9 mouse cellular contexts compared by ENCODE assay signal in genomic region chr2:4232761-4233322, GRCm38 (mm10).
DNase-seq lines count a peak whose midpoint lies in the region; ATAC-seq and TF ChIP-seq lines count a peak whose summit lies in the region.
"Had no signal": no experiment of that assay in that cellular context is flagged by ENCODE, and none has a peak within 500 bp of the region (broad histone marks: within the 10 kb centered on the region; RNA-seq: fewer than 3 reads in every experiment).

No protein-coding gene starts in this region.

- no peak for TF ChIP-seq CTCF in lung, postnatal 0 days (IDR thresholded peaks at IDR 0.05)

- DNase-seq in cerebellum, postnatal 10 days: peak; percentile 47 to 48
- no peak for DNase-seq in cerebellum, postnatal 36 days
- peak; percentile 25 for DNase-seq in lung, postnatal 0 days (ENCODE audit: low spot score)
- no peak for DNase-seq in lung, postnatal 4 days
- no peak for DNase-seq in spleen, adult 18-20 months
- no peak for DNase-seq in cerebellum, adult 8-10 months
- DNase-seq: liver, embryonic 13.5 days had no signal

- H3K4me1 ChIP-seq in lung, postnatal 0 days (ENCODE audit: insufficient read depth, low read depth, low read length): peaks cover 8% of the 10 kb centered on the region; the same call in 1 of the 2 replicates
- 0 out of 2 replicates have a peak, but pooled peaks cover 8% of the 10 kb centered on the region for H3K4me1 ChIP-seq in intestine, embryonic 16.5 days (ENCODE audit: control insufficient read depth, insufficient read depth, low read length)
- H3K4me1 ChIP-seq in stomach, embryonic 15.5 days: 0 out of 2 replicates have a peak, but pooled peaks cover 7% of the 10 kb centered on the region

- no peak for TF ChIP-seq EP300 in lung, postnatal 0 days (IDR thresholded peaks at IDR 0.05)

- H3K4me3 ChIP-seq in lung, postnatal 0 days (ENCODE audit: low read depth, low read length): no peak overlapping the region
- no peak overlapping the region for H3K4me3 ChIP-seq in intestine, embryonic 16.5 days (ENCODE audit: low read length)
- H3K4me3 ChIP-seq in stomach, embryonic 15.5 days (replicated peaks): no peak overlapping the region
- H3K4me3 ChIP-seq: liver, embryonic 13.5 days had no signal

- WGBS in lung, postnatal 0 days: 18% methylated on average over 10 of the region's 10 CpGs
- 35% methylated on average over 10 of the region's 10 CpGs for WGBS in intestine, embryonic 16.5 days
- 24% methylated on average over 10 of the region's 10 CpGs for whole genome bisulfite sequencing in stomach, embryonic 15.5 days

- no peaks in the 10 kb centered on the region for H3K9me3 ChIP-seq in lung, postnatal 0 days (ENCODE audit: low read length)
- no peaks in the 10 kb centered on the region for H3K9me3 ChIP-seq in intestine, embryonic 16.5 days (ENCODE audit: control insufficient read depth, low read length)
- H3K9me3 ChIP-seq in stomach, embryonic 15.5 days: no peaks in the 10 kb centered on the region
- H3K9me3 ChIP-seq: liver, embryonic 13.5 days had no signal

- ATAC-seq in lung, postnatal 0 days: peak; percentile 35; the same call in 1 of the 2 replicates
- ATAC-seq in intestine, embryonic 16.5 days: no peak
- no peak for ATAC-seq in stomach, embryonic 15.5 days (ENCODE audit: insufficient read depth, low FRiP score, low read depth)

- H3K27ac ChIP-seq in lung, postnatal 0 days (ENCODE audit: low read length): no peak overlapping the region
- H3K27ac ChIP-seq in intestine, embryonic 16.5 days (ENCODE audit: low read length): no peak overlapping the region
- H3K27ac ChIP-seq in stomach, embryonic 15.5 days: no peak overlapping the region
- H3K27ac ChIP-seq: liver, embryonic 13.5 days had no signal

- peak overlapping the region; percentile 9; the same call in 1 of the 2 replicates for H3K4me2 ChIP-seq in lung, postnatal 0 days (replicated peaks; ENCODE audit: low read depth, low read length)
- H3K4me2 ChIP-seq in intestine, embryonic 16.5 days (ENCODE audit: low read depth, low read length): peak overlapping the region; percentile 13; the same call in 1 of the 2 replicates
- peak overlapping the region; percentile 29; the same call in 1 of the 2 replicates for H3K4me2 ChIP-seq in stomach, embryonic 15.5 days
- H3K4me2 ChIP-seq: liver, embryonic 13.5 days had no signal

- no peaks in the 10 kb centered on the region for H3K36me3 ChIP-seq in lung, postnatal 0 days (ENCODE audit: insufficient read depth, low read length)
- no peaks in the 10 kb centered on the region for H3K36me3 ChIP-seq in intestine, embryonic 16.5 days (ENCODE audit: control insufficient read depth, insufficient read depth, low read length)
- no peaks in the 10 kb centered on the region for H3K36me3 ChIP-seq in stomach, embryonic 15.5 days
- H3K36me3 ChIP-seq: liver, embryonic 13.5 days had no signal

- H3K27me3 ChIP-seq in lung, postnatal 0 days (replicated peaks; ENCODE audit: insufficient read depth, low read length): no peaks in the 10 kb centered on the region
- H3K27me3 ChIP-seq in intestine, embryonic 16.5 days (replicated peaks; ENCODE audit: control insufficient read depth, insufficient read depth, low read length): no peaks in the 10 kb centered on the region
- H3K27me3 ChIP-seq in stomach, embryonic 15.5 days (replicated peaks): no peaks in the 10 kb centered on the region
- H3K27me3 ChIP-seq: liver, embryonic 13.5 days had no signal

- no peak overlapping the region for H3K9ac ChIP-seq in lung, postnatal 0 days (replicated peaks; ENCODE audit: low read depth)
- H3K9ac ChIP-seq in intestine, embryonic 16.5 days (ENCODE audit: low read depth, low read length): no peak overlapping the region
- H3K9ac ChIP-seq in stomach, embryonic 15.5 days: no peak overlapping the region
- H3K9ac ChIP-seq: liver, embryonic 13.5 days had no signal

Comparison
In these comparisons a context has a peak if more than half of its experiments do, and no peak if none do; other contexts are left out.
1. DNase-seq: peak in cerebellum, postnatal 10 days (2 of 2) and lung, postnatal 0 days (single experiment); none in cerebellum, postnatal 36 days (0 of 2), lung, postnatal 4 days (0 of 2), spleen, adult 18-20 months (0 of 2) and cerebellum, adult 8-10 months (single experiment).
2. Peak in every context shown above with its lines, with median percentiles within 50 percentile points of each other: H3K4me2 ChIP-seq.